Mouse (Mus musculus) forebrain, embryonic 13.5 days (tissue): ENCODE measurements around the gene Peli2. TPM values are rescaled to one million over a fixed set of nuclear protein-coding genes. Genes with fewer than 3 reads are reported as not detected.
A peak's percentile ranks its signal among the peaks of the same experiment; 100 is the strongest.

Experiments used
- ATAC-seq: fragments of 200-750 bp; cut with Nextera tagmentation; 2 replicates; pipeline ENCODE4 v1.8.0; 2017
- H3K27ac ChIP-seq: fragments of 300-500 bp; sonication (generic); 2 replicates; pipeline ENCODE4 v1.5.1; 2015; ENCODE audit warnings: inconsistent platforms, mild to moderate bottlenecking, moderate library complexity
- H3K27me3 ChIP-seq: fragments of 300-500 bp; sonication (generic); 2 replicates; pipeline ENCODE4 v1.6.1; 2015; ENCODE audit warnings: mild to moderate bottlenecking, inconsistent platforms
- H3K36me3 ChIP-seq: fragments of 300-500 bp; sonication (generic); 2 replicates; pipeline ENCODE4 v1.6.1; 2015; ENCODE audit warnings: mild to moderate bottlenecking, inconsistent platforms; ENCODE audit not compliant: poor library complexity, severe bottlenecking
- H3K4me1 ChIP-seq: fragments of 300-500 bp; sonication (generic); 2 replicates; pipeline ENCODE4 v1.6.1; 2015; ENCODE audit warnings: inconsistent platforms
- H3K4me2 ChIP-seq: fragments of 300-500 bp; sonication (generic); 2 replicates; pipeline ENCODE4 v1.6.1; 2015; ENCODE audit warnings: inconsistent platforms, mild to moderate bottlenecking, moderate library complexity
- H3K4me3 ChIP-seq: fragments of 300-500 bp; sonication (generic); 2 replicates; pipeline ENCODE4 v1.5.1; 2015; ENCODE audit warnings: mild to moderate bottlenecking, inconsistent platforms
- H3K9ac ChIP-seq: fragments of 300-500 bp; sonication (generic); 2 replicates; pipeline ENCODE4 v1.6.1; 2015; ENCODE audit warnings: mild to moderate bottlenecking, inconsistent platforms
- H3K9me3 ChIP-seq: fragments of 300-500 bp; sonication (generic); replicated peaks from 2 replicates; pipeline ENCODE4 v1.6.1; 2016; ENCODE audit warnings: inconsistent platforms
- WGBS: fragments of 180-500 bp; shearing (Covaris S2); methylation state at CpG from one replicate; pipeline ENCODE4 v1.1.7; 2015; 5-methylcytosine and 5-hydroxymethylcytosine counted together
- polyA plus RNA-seq: library from polyadenylated mRNA; unstranded; fragments of >200 nt; fragmentation: Nextera tagmentation; extraction: Ambion mirVana; gene quantifications from 2 replicates; pipeline ENCODE4 v1.2.1, GENCODE M21; 2015

Gene Peli2
- polyA plus RNA-seq, 1 experiment from 2014 or later: 8.5 TPM

DNA sequence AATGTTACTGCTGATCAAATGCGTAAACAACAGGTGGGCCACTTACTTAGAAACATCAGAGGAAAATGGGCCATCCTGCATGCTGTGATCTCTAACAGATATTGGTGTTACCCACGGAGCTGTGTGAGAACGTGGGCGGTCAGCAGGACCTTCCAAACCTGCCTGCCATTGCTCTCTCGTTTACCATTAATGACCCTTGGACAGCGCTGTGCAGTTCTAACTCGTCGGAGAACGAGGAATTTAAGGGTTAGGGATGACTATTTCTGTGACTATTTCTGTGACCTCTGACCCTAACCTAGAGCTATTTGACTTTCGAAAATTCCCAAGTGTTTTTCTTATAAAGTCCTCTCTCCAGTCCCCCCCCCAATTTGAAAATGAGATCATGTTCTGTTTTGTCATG is 22.1 kb downstream of the Peli2 start:
- ATAC-seq: no peak
- no peak overlapping the region for H3K9ac ChIP-seq
- no peak overlapping the region for H3K4me3 ChIP-seq
- H3K4me1 ChIP-seq: peaks cover 18% of the 10 kb centered on the region
- no peaks in the 10 kb centered on the region; the same call in 1 of the 2 replicates for H3K36me3 ChIP-seq
- H3K27me3 ChIP-seq: no peaks in the 10 kb centered on the region
- no peaks in the 10 kb centered on the region for H3K9me3 ChIP-seq
- no peak overlapping the region for H3K4me2 ChIP-seq
- H3K27ac ChIP-seq: no peak overlapping the region
- 66% methylated on average over 10 of the region's 10 CpGs for WGBS

DNA sequence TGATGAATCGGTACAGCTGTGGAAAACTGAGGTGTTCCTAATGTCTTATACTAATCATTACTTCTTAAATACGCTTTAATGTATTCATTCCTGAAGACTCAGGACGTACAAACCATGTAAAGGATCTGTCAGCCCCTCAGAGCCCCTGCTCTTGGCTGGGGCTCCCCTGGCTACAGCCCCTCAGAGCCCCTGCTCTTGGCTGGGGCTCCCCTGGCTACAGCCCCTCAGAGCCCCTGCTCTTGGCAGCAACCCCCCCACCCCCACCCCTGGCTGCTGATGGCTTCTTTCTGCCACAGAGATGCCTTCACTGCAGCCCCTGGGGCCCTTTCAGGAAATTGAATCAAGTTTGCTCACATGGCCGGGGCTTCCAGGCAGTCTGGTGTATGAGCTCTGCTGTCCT is 22.5 kb downstream of the Peli2 start:
- ATAC-seq: no peak
- H3K4me3 ChIP-seq: no peak overlapping the region
- peaks cover 15% of the 10 kb centered on the region for H3K4me1 ChIP-seq
- H3K9ac ChIP-seq: peak overlapping the region; percentile 18; the same call in 1 of the 2 replicates
- no peaks in the 10 kb centered on the region for H3K9me3 ChIP-seq
- no peaks in the 10 kb centered on the region for H3K27me3 ChIP-seq
- WGBS: 36% methylated on average over 4 of the region's 4 CpGs
- H3K4me2 ChIP-seq: no peak overlapping the region
- no peaks in the 10 kb centered on the region; the same call in 1 of the 2 replicates for H3K36me3 ChIP-seq
- no peak overlapping the region; the same call in 1 of the 2 replicates for H3K27ac ChIP-seq

DNA sequence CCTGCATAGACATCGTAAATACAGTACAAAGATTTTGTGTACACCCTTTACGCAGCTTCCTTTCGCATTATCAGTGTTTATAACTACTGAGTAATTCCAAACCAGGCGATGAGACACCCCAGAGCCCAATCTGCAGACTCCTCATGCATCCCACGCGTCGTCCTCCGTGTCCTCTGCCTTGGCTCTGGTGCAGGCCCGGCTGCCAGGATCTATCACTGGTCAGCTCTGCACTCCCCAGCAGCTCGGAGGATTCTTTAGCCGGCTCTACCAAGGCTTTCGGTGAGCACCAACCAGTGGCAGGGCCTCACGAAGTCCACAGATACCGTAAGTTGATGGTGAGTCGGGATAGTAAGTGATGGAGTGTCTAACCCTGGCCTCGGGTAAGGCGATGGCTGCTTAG is 23.7 kb downstream of the Peli2 start:
- 95% methylated on average over 17 of the region's 17 CpGs for WGBS
- H3K9ac ChIP-seq: no peak overlapping the region

DNA sequence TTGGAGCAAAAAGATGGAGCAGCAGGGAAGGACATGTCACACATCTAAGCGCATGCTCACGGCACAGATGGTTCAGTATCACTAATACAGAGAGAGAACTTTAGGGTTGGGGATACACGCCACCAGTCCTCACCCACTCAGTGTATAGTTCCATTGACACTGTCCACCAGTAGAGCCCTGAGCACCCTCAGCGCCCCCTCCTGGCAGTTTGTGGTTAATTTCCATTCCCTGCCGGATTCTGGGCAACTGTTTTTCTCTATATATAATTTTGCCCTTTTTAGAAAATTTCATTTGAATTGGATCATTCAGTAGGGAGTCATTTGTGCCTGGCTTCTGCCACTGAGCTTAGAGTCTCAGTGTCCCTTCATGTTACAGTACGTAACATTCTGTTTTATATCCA is 27.1 kb downstream of the Peli2 start:
- WGBS: 80% methylated on average over 6 of the region's 6 CpGs
- H3K4me3 ChIP-seq: no peak overlapping the region
- H3K27ac ChIP-seq: no peak overlapping the region
- ATAC-seq: no peak
- H3K9me3 ChIP-seq: no peaks in the 10 kb centered on the region
- no peaks in the 10 kb centered on the region for H3K27me3 ChIP-seq
- peaks cover 11% of the 10 kb centered on the region for H3K4me1 ChIP-seq
- H3K9ac ChIP-seq: no peak overlapping the region
- H3K36me3 ChIP-seq: no peaks in the 10 kb centered on the region; the same call in 1 of the 2 replicates
- no peak overlapping the region for H3K4me2 ChIP-seq

More for the DNA sequence above, 23.7 kb downstream of the Peli2 start:
- Histone ChIP-seq H3K36me3 (no peaks in the 10 kb centered on the region; the same call in 1 of the 2 replicates), H3K27ac (no peak overlapping the region), H3K9me3 (no peaks in the 10 kb centered on the region), H3K27me3 (no peaks in the 10 kb centered on the region), H3K4me2 (no peak overlapping the region), H3K4me1 (peaks cover 12% of the 10 kb centered on the region), H3K4me3 (no peak overlapping the region)
- ATAC-seq: no peak

GRCm38 (mm10) chr14:48148615-48149014 is 28.0 kb downstream of the Peli2 start:
- Histone ChIP-seq H3K9ac (no peak overlapping the region), H3K9me3 (no peaks in the 10 kb centered on the region), H3K27ac (no peak overlapping the region), H3K27me3 (no peaks in the 10 kb centered on the region), H3K4me3 (no peak overlapping the region), H3K4me2 (no peak overlapping the region), H3K36me3 (no peaks in the 10 kb centered on the region; the same call in 1 of the 2 replicates), H3K4me1 (peaks cover 1% of the 10 kb centered on the region)
- ATAC-seq: no peak
- WGBS: 93% methylated on average over 6 of the region's 6 CpGs

GRCm38 (mm10) chr14:48149351-48149750 is 28.7 kb downstream of the Peli2 start:
- Histone ChIP-seq H3K9me3 (no peaks in the 10 kb centered on the region), H3K27ac (no peak overlapping the region), H3K36me3 (no peaks in the 10 kb centered on the region; the same call in 1 of the 2 replicates), H3K4me1 (no peaks in the 10 kb centered on the region), H3K4me2 (no peak overlapping the region), H3K27me3 (no peaks in the 10 kb centered on the region), H3K4me3 (no peak overlapping the region), H3K9ac (no peak overlapping the region)
- WGBS: 87% methylated on average over 9 of the region's 9 CpGs
- ATAC-seq: no peak

DNA sequence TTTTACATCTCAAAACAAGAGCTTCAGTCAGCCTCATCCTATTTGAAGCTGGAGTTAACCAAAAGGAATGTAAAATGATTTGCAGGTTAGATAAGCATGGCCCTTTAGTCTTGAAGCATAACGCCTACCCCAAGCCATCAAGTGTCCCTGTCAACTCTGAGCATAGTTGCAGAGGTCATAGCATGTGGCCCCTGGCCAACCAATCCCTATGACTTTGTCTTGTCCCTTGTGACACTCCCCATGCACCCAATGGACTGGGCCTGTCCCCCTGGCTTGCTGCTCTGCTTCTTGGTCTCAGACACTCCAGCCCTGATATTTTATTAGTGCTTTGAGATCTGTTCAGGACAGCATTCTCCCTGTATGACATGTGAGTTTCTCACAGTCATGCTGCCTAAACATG is 30.3 kb downstream of the Peli2 start:
- Histone ChIP-seq H3K36me3 (no peaks in the 10 kb centered on the region; the same call in 1 of the 2 replicates), H3K9me3 (no peaks in the 10 kb centered on the region), H3K9ac (no peak overlapping the region), H3K4me1 (no peaks in the 10 kb centered on the region), H3K27me3 (no peaks in the 10 kb centered on the region), H3K4me3 (no peak overlapping the region), H3K27ac (no peak overlapping the region), H3K4me2 (no peak overlapping the region)
- no peak for ATAC-seq
- WGBS: 83% methylated on average over 1 of the region's 1 CpGs

- H3K4me2 ChIP-seq: no peak overlapping the region
- H3K9ac ChIP-seq: no peak overlapping the region
- no peak overlapping the region for H3K27ac ChIP-seq
- no peak for ATAC-seq
- H3K36me3 ChIP-seq: no peaks in the 10 kb centered on the region; the same call in 1 of the 2 replicates
- no peaks in the 10 kb centered on the region for H3K4me1 ChIP-seq
- H3K9me3 ChIP-seq: no peaks in the 10 kb centered on the region
- no peak overlapping the region for H3K4me3 ChIP-seq
- 91% methylated on average over 2 of the region's 2 CpGs for WGBS
- no peaks in the 10 kb centered on the region for H3K27me3 ChIP-seq
Observed at GRCm38 (mm10) chr14:48151554-48151953, 30.9 kb downstream of the Peli2 start.

DNA sequence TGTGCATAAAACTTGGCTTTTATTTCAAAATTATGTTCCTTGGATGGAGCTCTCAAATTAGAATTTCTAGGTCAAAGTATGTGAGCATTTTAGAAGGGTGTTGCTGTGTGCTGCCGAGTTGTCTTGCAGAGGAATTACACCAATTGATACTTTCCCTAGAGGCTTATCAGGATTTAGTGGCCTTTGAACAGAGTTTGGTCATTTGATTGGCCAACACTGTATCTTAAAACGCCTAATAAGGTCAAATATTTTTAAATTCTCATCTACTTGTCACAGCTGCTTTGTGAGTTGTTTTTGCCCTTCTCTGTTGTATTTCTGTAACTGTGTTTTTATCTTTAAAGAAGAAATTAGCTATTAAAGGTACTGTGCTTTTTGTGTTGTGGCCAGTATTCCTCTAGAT is 32.4 kb downstream of the Peli2 start:
- no peak for ATAC-seq
- Histone ChIP-seq H3K4me2 (no peak overlapping the region), H3K27me3 (no peaks in the 10 kb centered on the region), H3K36me3 (no peaks in the 10 kb centered on the region), H3K27ac (no peak overlapping the region), H3K4me3 (no peak overlapping the region), H3K4me1 (no peaks in the 10 kb centered on the region), H3K9ac (no peak overlapping the region), H3K9me3 (no peaks in the 10 kb centered on the region)
- WGBS: 79% methylated on average over 2 of the region's 2 CpGs

DNA sequence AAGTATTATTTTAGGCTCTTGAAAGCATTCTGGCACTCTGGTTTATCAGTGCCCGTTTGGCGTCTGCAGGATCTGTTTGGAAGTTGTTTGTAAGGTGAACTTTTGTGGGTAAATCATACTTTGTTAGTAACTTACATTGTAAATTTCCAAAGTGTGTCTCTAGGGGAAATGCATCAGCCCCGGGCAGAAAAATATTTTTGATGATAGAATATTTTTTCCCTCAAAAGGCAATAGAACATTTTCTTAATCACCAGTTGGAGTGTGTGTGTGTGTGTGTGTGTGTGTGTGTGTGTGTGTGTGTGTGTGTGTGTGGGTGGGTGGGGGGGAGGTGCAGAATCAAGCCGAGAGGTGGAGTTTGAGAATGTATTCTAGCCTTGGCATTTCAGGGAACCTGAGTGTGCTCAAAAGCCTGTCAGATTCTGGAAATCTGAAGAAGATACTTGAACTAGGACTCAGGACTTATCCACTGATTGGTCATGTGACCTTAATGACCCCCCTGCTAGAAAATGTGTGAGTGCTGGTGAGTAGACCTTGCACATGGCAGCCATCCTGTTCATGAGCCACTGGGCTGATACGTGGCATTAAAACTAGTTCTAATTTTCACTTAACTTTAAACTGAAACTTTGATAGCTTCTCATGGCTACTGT is 33.4 kb downstream of the Peli2 start:
- no peak overlapping the region for H3K9ac ChIP-seq
- H3K4me2 ChIP-seq: no peak overlapping the region
- no peaks in the 10 kb centered on the region for H3K9me3 ChIP-seq
- H3K27ac ChIP-seq: no peak overlapping the region
- H3K4me3 ChIP-seq: no peak overlapping the region
- no peaks in the 10 kb centered on the region for H3K27me3 ChIP-seq
- no peaks in the 10 kb centered on the region for H3K36me3 ChIP-seq
- H3K4me1 ChIP-seq: no peaks in the 10 kb centered on the region
- WGBS: 96% methylated on average over 5 of the region's 5 CpGs
- ATAC-seq: no peak

DNA sequence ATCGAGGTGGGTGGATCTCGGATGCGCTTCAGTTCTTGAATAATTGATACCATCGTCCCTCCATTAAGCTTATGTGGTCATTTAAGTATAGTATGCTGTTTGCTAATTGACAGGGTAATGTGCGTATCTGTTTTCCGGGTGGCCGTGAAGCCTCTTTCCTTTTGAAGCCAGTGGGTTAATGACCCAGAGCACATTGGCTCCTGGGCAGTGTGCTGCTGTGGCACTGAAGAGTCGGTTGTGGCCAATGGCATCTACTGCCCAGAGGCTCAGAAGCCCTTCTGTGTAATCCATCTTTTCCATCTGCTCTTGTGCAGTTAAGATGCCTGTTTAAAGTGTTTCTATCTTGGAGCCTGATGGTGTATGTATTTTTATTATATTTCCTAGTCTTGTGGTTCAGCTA is 34.0 kb downstream of the Peli2 start:
- Histone ChIP-seq H3K36me3 (no peaks in the 10 kb centered on the region), H3K27ac (no peak overlapping the region), H3K9ac (no peak overlapping the region), H3K4me1 (no peaks in the 10 kb centered on the region), H3K4me2 (no peak overlapping the region), H3K4me3 (no peak overlapping the region), H3K27me3 (no peaks in the 10 kb centered on the region), H3K9me3 (no peaks in the 10 kb centered on the region)
- WGBS: 90% methylated on average over 8 of the region's 8 CpGs
- ATAC-seq: no peak

DNA sequence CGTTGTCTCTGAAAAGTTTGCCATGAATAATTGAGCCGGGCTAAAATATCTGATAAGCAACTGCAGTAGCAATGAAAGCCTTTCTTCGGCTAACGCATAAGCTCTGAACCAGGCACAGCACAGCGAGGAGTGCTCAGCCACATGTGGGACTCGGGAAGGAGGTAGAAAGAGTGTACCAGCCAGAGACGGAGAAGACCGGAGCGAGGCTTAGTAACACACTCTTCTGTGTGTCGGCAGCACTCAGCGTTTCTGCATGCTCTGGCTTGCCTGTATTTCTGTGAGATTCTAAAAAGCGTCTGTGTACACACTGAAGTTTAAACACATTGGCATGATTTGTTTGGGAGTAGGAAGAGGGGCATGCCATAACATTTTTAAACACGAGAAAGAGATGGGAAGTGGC is 34.5 kb downstream of the Peli2 start:
- no peak for ATAC-seq
- Histone ChIP-seq H3K4me1 (no peaks in the 10 kb centered on the region), H3K27ac (no peak overlapping the region), H3K36me3 (peaks cover 1% of the 10 kb centered on the region; the same call in 1 of the 2 replicates), H3K9me3 (no peaks in the 10 kb centered on the region), H3K4me3 (no peak overlapping the region), H3K4me2 (no peak overlapping the region), H3K27me3 (no peaks in the 10 kb centered on the region), H3K9ac (no peak overlapping the region)
- WGBS: 82% methylated on average over 13 of the region's 13 CpGs

DNA sequence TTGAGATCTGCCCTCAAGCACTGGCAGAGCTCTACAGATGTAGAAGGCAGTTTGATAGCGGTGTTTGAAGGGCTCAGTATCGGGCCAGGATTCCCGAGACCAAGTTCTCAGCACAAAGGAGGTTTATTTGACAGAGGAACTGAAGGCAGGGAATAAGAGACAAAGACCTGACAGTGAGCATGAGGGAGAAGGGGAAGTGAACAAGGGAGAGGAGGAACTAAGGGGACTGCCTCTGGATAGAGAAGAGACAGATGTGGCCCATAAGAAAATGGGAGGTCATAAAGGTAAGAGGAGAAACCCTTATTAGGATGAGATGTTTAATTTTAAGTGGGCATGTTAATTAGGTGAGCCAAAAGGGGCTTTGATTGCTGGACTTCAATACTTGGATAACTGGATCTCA is 36.5 kb downstream of the Peli2 start:
- H3K27ac ChIP-seq: no peak overlapping the region
- no peak for ATAC-seq
- no peaks in the 10 kb centered on the region for H3K4me1 ChIP-seq
- H3K27me3 ChIP-seq: no peaks in the 10 kb centered on the region
- H3K4me2 ChIP-seq: no peak overlapping the region
- H3K9me3 ChIP-seq: 0 out of 2 replicates have a peak, but pooled peaks cover 2% of the 10 kb centered on the region
- WGBS: 84% methylated on average over 3 of the region's 3 CpGs
- no peak overlapping the region for H3K4me3 ChIP-seq
- H3K9ac ChIP-seq: no peak overlapping the region
- H3K36me3 ChIP-seq: peaks cover 13% of the 10 kb centered on the region; the same call in 1 of the 2 replicates
